Mouse (Mus musculus): Measurements from ENCODE around the gene Fchsd2. TPM values are rescaled to one million over a fixed set of nuclear protein-coding genes. Genes with fewer than 3 reads are reported as not detected.
A peak's percentile ranks its signal among the peaks of the same experiment; 100 is the strongest.

Fchsd2 gene
- polyA plus RNA-seq (2016; fragmentation: Nextera tagmentation; extraction: Ambion mirVana), result 37.6 and 39.3 TPM in 2 replicates

GRCm38 (mm10) chr7:101092618-101093017 lies at the start of gene Fchsd2:
Gene Fchsd2 (plus strand): TSS chr7:101092863.
- WGBS, result 80% methylated on average over 7 of the region's 7 CpGs

GRCm38 (mm10) chr7:101043846-101044541 lies 48.7 kb upstream of the Fchsd2 start:
- H3K9ac ChIP-seq (replicated peaks), result no peak overlapping the region
- 53% methylated on average over 8 of the region's 8 CpGs for WGBS
- no peaks in the 10 kb centered on the region for H3K36me3 ChIP-seq
- H3K27ac ChIP-seq (replicated peaks), result no peak overlapping the region
- no peaks in the 10 kb centered on the region for H3K9me3 ChIP-seq
- ATAC-seq (ENCODE audit: low FRiP score, low read depth), result no peak
- H3K4me3 ChIP-seq, result no peak overlapping the region
- H3K27me3 ChIP-seq, result no peaks in the 10 kb centered on the region
- H3K4me1 ChIP-seq, result no peaks in the 10 kb centered on the region
- H3K4me2 ChIP-seq (replicated peaks), result no peak overlapping the region

More at GRCm38 (mm10) chr7:101092618-101093017, at the start of gene Fchsd2:
- Histone ChIP-seq H3K9me3 (no peaks in the 10 kb centered on the region), H3K27me3 (no peaks in the 10 kb centered on the region), H3K4me1 (no peaks in the 10 kb centered on the region), H3K4me3 (no peak within 1 kb of the TSS), H3K4me2 (replicated peaks) (no peak within 1 kb of the TSS), H3K9ac (replicated peaks) (no peak within 1 kb of the TSS), H3K27ac (replicated peaks) (no peak within 1 kb of the TSS), H3K36me3 (no peaks in the 10 kb centered on the region)
- ATAC-seq (ENCODE audit: low FRiP score, low read depth), result no peak

GRCm38 (mm10) chr7:101048247-101048646 lies 44.4 kb upstream of the Fchsd2 start:
- H3K4me1 ChIP-seq, result peaks cover 3% of the 10 kb centered on the region; the same call in 1 of the 2 replicates
- H3K4me2 ChIP-seq (replicated peaks), result no peak overlapping the region
- H3K9me3 ChIP-seq, result no peaks in the 10 kb centered on the region
- WGBS, result 73% methylated on average over 5 of the region's 5 CpGs
- H3K27ac ChIP-seq (replicated peaks), result no peak overlapping the region
- H3K9ac ChIP-seq (replicated peaks), result no peak overlapping the region
- 0 out of 2 replicates have a peak, but pooled peaks cover 5% of the 10 kb centered on the region for H3K27me3 ChIP-seq
- H3K4me3 ChIP-seq, result no peak overlapping the region
- ATAC-seq (ENCODE audit: low FRiP score, low read depth), result no peak
- no peaks in the 10 kb centered on the region for H3K36me3 ChIP-seq

GRCm38 (mm10) chr7:101049326-101050087 lies 43.2 kb upstream of the Fchsd2 start:
- peaks cover 3% of the 10 kb centered on the region; the same call in 1 of the 2 replicates for H3K4me1 ChIP-seq
- no peak overlapping the region for H3K27ac ChIP-seq (replicated peaks)
- H3K4me3 ChIP-seq, result no peak overlapping the region
- WGBS, result 82% methylated on average over 7 of the region's 7 CpGs
- no peak overlapping the region for H3K4me2 ChIP-seq (replicated peaks)
- 0 out of 2 replicates have a peak, but pooled peaks cover 5% of the 10 kb centered on the region for H3K27me3 ChIP-seq
- H3K36me3 ChIP-seq, result no peaks in the 10 kb centered on the region
- H3K9me3 ChIP-seq, result no peaks in the 10 kb centered on the region
- no peak overlapping the region for H3K9ac ChIP-seq (replicated peaks)
- ATAC-seq (ENCODE audit: low FRiP score, low read depth), result no peak

- WGBS, result 77% methylated on average over 13 of the region's 13 CpGs
- Histone ChIP-seq H3K9ac (replicated peaks) (no peak overlapping the region), H3K27ac (replicated peaks) (no peak overlapping the region), H3K36me3 (no peaks in the 10 kb centered on the region), H3K4me2 (replicated peaks) (no peak overlapping the region), H3K4me3 (no peak overlapping the region), H3K4me1 (peaks cover 3% of the 10 kb centered on the region; the same call in 1 of the 2 replicates), H3K27me3 (0 out of 2 replicates have a peak, but pooled peaks cover 5% of the 10 kb centered on the region), H3K9me3 (no peaks in the 10 kb centered on the region)
- ATAC-seq (ENCODE audit: low FRiP score, low read depth), result peak; percentile 9; the same call in 1 of the 2 replicates
Measured at GRCm38 (mm10) chr7:101050724-101051550, 41.7 kb upstream of the Fchsd2 start.

- WGBS, result 20% methylated on average over 11 of the region's 11 CpGs
- Histone ChIP-seq H3K4me2 (replicated peaks) (no peak overlapping the region), H3K9ac (replicated peaks) (no peak overlapping the region), H3K27me3 (0 out of 2 replicates have a peak, but pooled peaks cover 5% of the 10 kb centered on the region), H3K9me3 (no peaks in the 10 kb centered on the region), H3K4me3 (no peak overlapping the region), H3K27ac (replicated peaks) (no peak overlapping the region), H3K36me3 (no peaks in the 10 kb centered on the region), H3K4me1 (peaks cover 3% of the 10 kb centered on the region; the same call in 1 of the 2 replicates)
- ATAC-seq (ENCODE audit: low FRiP score, low read depth), result peak; percentile 60; the same call in 1 of the 2 replicates
Measured at GRCm38 (mm10) chr7:101051551-101052221, 41.0 kb upstream of the Fchsd2 start.

- Histone ChIP-seq H3K36me3 (no peaks in the 10 kb centered on the region), H3K27ac (replicated peaks) (no peak overlapping the region), H3K4me2 (replicated peaks) (no peak overlapping the region), H3K9ac (replicated peaks) (no peak overlapping the region), H3K9me3 (no peaks in the 10 kb centered on the region), H3K4me1 (peaks cover 3% of the 10 kb centered on the region; the same call in 1 of the 2 replicates), H3K27me3 (0 out of 2 replicates have a peak, but pooled peaks cover 5% of the 10 kb centered on the region), H3K4me3 (no peak overlapping the region)
- no peak for ATAC-seq (ENCODE audit: low FRiP score, low read depth)
- 73% methylated on average over 2 of the region's 2 CpGs for WGBS
Measured at GRCm38 (mm10) chr7:101053136-101053535, 39.5 kb upstream of the Fchsd2 start.

- WGBS, result 62% methylated on average over 4 of the region's 4 CpGs
- no peaks in the 10 kb centered on the region for H3K4me1 ChIP-seq
- H3K9ac ChIP-seq (replicated peaks), result no peak overlapping the region
- H3K27ac ChIP-seq (replicated peaks), result no peak overlapping the region
- no peak for ATAC-seq (ENCODE audit: low FRiP score, low read depth)
- H3K4me2 ChIP-seq (replicated peaks), result no peak overlapping the region
- H3K27me3 ChIP-seq, result peaks cover 6% of the 10 kb centered on the region; the same call in 1 of the 2 replicates
- no peaks in the 10 kb centered on the region for H3K36me3 ChIP-seq
- no peak overlapping the region for H3K4me3 ChIP-seq
- H3K9me3 ChIP-seq, result no peaks in the 10 kb centered on the region
Measured at GRCm38 (mm10) chr7:101057309-101057708, 35.4 kb upstream of the Fchsd2 start.

- WGBS, result 56% methylated on average over 5 of the region's 5 CpGs
- peak; percentile 56; the same call in 1 of the 2 replicates for ATAC-seq (ENCODE audit: low FRiP score, low read depth)
Measured at GRCm38 (mm10) chr7:101059188-101059587, 33.5 kb upstream of the Fchsd2 start.

GRCm38 (mm10) chr7:101060476-101060875 lies 32.2 kb upstream of the Fchsd2 start:
- Histone ChIP-seq H3K36me3 (no peaks in the 10 kb centered on the region), H3K27me3 (peaks cover 7% of the 10 kb centered on the region; the same call in 1 of the 2 replicates), H3K27ac (replicated peaks) (no peak overlapping the region), H3K4me3 (no peak overlapping the region), H3K9ac (replicated peaks) (no peak overlapping the region), H3K4me1 (no peaks in the 10 kb centered on the region), H3K4me2 (replicated peaks) (no peak overlapping the region), H3K9me3 (no peaks in the 10 kb centered on the region)
- ATAC-seq (ENCODE audit: low FRiP score, low read depth), result no peak
- 76% methylated on average over 5 of the region's 5 CpGs for WGBS

More at GRCm38 (mm10) chr7:101059188-101059587, 33.5 kb upstream of the Fchsd2 start:
- Histone ChIP-seq H3K4me1 (no peaks in the 10 kb centered on the region), H3K27ac (replicated peaks) (no peak overlapping the region), H3K36me3 (no peaks in the 10 kb centered on the region), H3K4me3 (no peak overlapping the region), H3K9ac (replicated peaks) (no peak overlapping the region), H3K27me3 (peaks cover 7% of the 10 kb centered on the region; the same call in 1 of the 2 replicates), H3K4me2 (replicated peaks) (no peak overlapping the region), H3K9me3 (no peaks in the 10 kb centered on the region)

GRCm38 (mm10) chr7:101061381-101061780 lies 31.3 kb upstream of the Fchsd2 start:
- Histone ChIP-seq H3K27me3 (peaks cover 7% of the 10 kb centered on the region; the same call in 1 of the 2 replicates), H3K36me3 (no peaks in the 10 kb centered on the region), H3K4me1 (no peaks in the 10 kb centered on the region), H3K4me3 (no peak overlapping the region), H3K9ac (replicated peaks) (no peak overlapping the region), H3K27ac (replicated peaks) (no peak overlapping the region), H3K9me3 (no peaks in the 10 kb centered on the region), H3K4me2 (replicated peaks) (peak overlapping the region; percentile 10)
- ATAC-seq (ENCODE audit: low FRiP score, low read depth), result no peak
- WGBS, result 6% methylated on average over 17 of the region's 17 CpGs
